Mouse (Mus musculus) heart, adult 2 months (tissue): ENCODE data around the gene Fam174b. TPM values are rescaled to one million over a fixed set of nuclear protein-coding genes. Genes with fewer than 3 reads are reported as not detected.

ENCODE experiments used
- DNase-seq, 2 experiments: peaks; one replicate each; pipeline ENCODE4 v3.0.0; 2021
- H3K27ac ChIP-seq: fragments of 200-600 bp; 2 replicates; pipeline ENCODE4 v1.8.1; 2022
- H3K27me3 ChIP-seq: fragments of 200-500 bp; 2 replicates; pipeline ENCODE4 v1.6.1; 2012; ENCODE audit warnings: mild to moderate bottlenecking, low read length, inconsistent platforms, mixed read lengths; ENCODE audit not compliant: control insufficient read depth, insufficient read depth
- H3K36me3 ChIP-seq: fragments of 200-500 bp; 2 replicates; pipeline ENCODE4 v1.6.1; 2012; ENCODE audit warnings: low read length, inconsistent platforms; ENCODE audit not compliant: control insufficient read depth, insufficient read depth
- H3K4me1 ChIP-seq: fragments of 200-500 bp; 2 replicates; pipeline ENCODE4 v1.6.1; 2011; ENCODE audit warnings: low read length; ENCODE audit not compliant: control insufficient read depth, insufficient read depth
- H3K4me3 ChIP-seq: fragments of 200-600 bp; 2 replicates; pipeline ENCODE4 v1.8.1; 2022
- H3K79me2 ChIP-seq: fragments of 200-500 bp; replicated peaks from 2 replicates; pipeline ENCODE4 v1.6.1; 2012; ENCODE audit warnings: mild to moderate bottlenecking, inconsistent platforms, low read length, moderate library complexity, mixed read lengths; ENCODE audit not compliant: control insufficient read depth, insufficient read depth
- H3K9ac ChIP-seq: fragments of 200-500 bp; 2 replicates; pipeline ENCODE4 v1.6.1; 2012; ENCODE audit warnings: low read depth, mild to moderate bottlenecking, control low read depth, inconsistent platforms, low read length, mixed read lengths
- CTCF ChIP-seq: fragments of 200-600 bp; IDR thresholded peaks from 2 replicates; pipeline ENCODE4 v1.8.1; 2022; ENCODE audit warnings: antibody characterized with exemption, mild to moderate bottlenecking, moderate library complexity
- EP300 ChIP-seq: fragments of 200-500 bp; IDR thresholded peaks from 2 replicates; pipeline ENCODE4 v1.6.1; 2011; ENCODE audit warnings: low read depth, low read length, control low read depth; ENCODE audit not compliant: insufficient read depth
- POLR2A ChIP-seq: fragments of 200-500 bp; IDR thresholded peaks from 2 replicates; pipeline ENCODE4 v1.6.1; 2011; ENCODE audit warnings: mild to moderate bottlenecking, low read depth, low read length, control low read depth; ENCODE audit not compliant: insufficient read depth
- WGBS: fragments of 180-500 bp; shearing (Covaris S2); methylation state at CpG from one replicate; pipeline ENCODE4 v1.1.7; 2018; 5-methylcytosine and 5-hydroxymethylcytosine counted together
- intact Hi-C: fragments of 180-260 bp; cut with DNase I; formaldehyde crosslinking; loops from one replicate; pipeline ENCODE4 v1.15.1; 2025
- polyA plus RNA-seq: library from polyadenylated mRNA; depleted of rRNA; stranded (reverse); fragments of >200 nt; gene quantifications from 2 replicates; pipeline ENCODE4 v1.2.3, GENCODE M21; 2012
- total RNA-seq, 2 experiments: library from RNA; stranded (reverse); gene quantifications; 2 replicates each; pipeline ENCODE4 v1.2.3; 2021

Gene Fam174b
- total and polyA plus RNA-seq, 3 experiments, result 149 to 193 (median 175) TPM

GRCm38 (mm10) chr7:73730430-73731022 lies 9.6 kb upstream of the Fam174b start:
- TF ChIP-seq EP300 (0 out of 2 replicates have a peak, but pooled peaks have one; percentile 44), POLR2A (no peak)
- no peaks in the 10 kb centered on the region for H3K36me3 ChIP-seq
- intact Hi-C loops, result no loop called here
- no peak for DNase-seq
- peak overlapping the region; percentile 28; the same call in 1 of the 2 replicates for H3K27ac ChIP-seq
- no peaks in the 10 kb centered on the region for H3K27me3 ChIP-seq
- no peak overlapping the region for H3K9ac ChIP-seq
- H3K4me1 ChIP-seq, result peaks cover 7% of the 10 kb centered on the region; the same call in 1 of the 2 replicates
- WGBS, result 42% methylated on average over 10 of the region's 10 CpGs
- no peak overlapping the region for H3K4me3 ChIP-seq
- H3K79me2 ChIP-seq, result no peaks in the 10 kb centered on the region

GRCm38 (mm10) chr7:73736046-73736445 lies 4.1 kb upstream of the Fam174b start:
- Histone ChIP-seq H3K27me3 (peaks cover 1% of the 10 kb centered on the region; the same call in 1 of the 2 replicates), H3K4me3 (no peak overlapping the region), H3K4me1 (0 out of 2 replicates have a peak, but pooled peaks cover 2% of the 10 kb centered on the region), H3K27ac (no peak overlapping the region), H3K79me2 (peaks cover 2% of the 10 kb centered on the region), H3K36me3 (no peaks in the 10 kb centered on the region), H3K9ac (no peak overlapping the region)
- no peak for DNase-seq
- no peak for TF ChIP-seq EP300
- no peak for TF ChIP-seq POLR2A
- TF ChIP-seq CTCF, result no peak
- intact Hi-C loops, result no loop called here
- 87% methylated on average over 2 of the region's 2 CpGs for WGBS

- peaks cover 1% of the 10 kb centered on the region; the same call in 1 of the 2 replicates for H3K27me3 ChIP-seq
- H3K36me3 ChIP-seq, result 0 out of 2 replicates have a peak, but pooled peaks cover 2% of the 10 kb centered on the region
- peak overlapping the region; percentile 79 for H3K4me3 ChIP-seq
- intact Hi-C loops, result loop anchor here (10.0 kb wide), 1 partner anchor 207 kb away; no protein-coding TSS in a partner anchor
- no peak for DNase-seq
- peak overlapping the region; percentile 97 for H3K9ac ChIP-seq
- 25% methylated on average over 5 of the region's 5 CpGs for WGBS
- peak overlapping the region; percentile 81 for H3K27ac ChIP-seq
- TF ChIP-seq EP300, result no peak
- TF ChIP-seq POLR2A, result no peak
- no peak for TF ChIP-seq CTCF
- peaks cover 2% of the 10 kb centered on the region; the same call in 1 of the 2 replicates for H3K4me1 ChIP-seq
- H3K79me2 ChIP-seq, result peaks cover 2% of the 10 kb centered on the region
Observed at GRCm38 (mm10) chr7:73741392-73741791, 1.3 kb downstream of the Fam174b start.

- Histone ChIP-seq H3K27me3 (peaks cover 1% of the 10 kb centered on the region; the same call in 1 of the 2 replicates), H3K4me1 (peaks cover 2% of the 10 kb centered on the region; the same call in 1 of the 2 replicates), H3K9ac (peak overlapping the region; percentile 97), H3K79me2 (peaks cover 2% of the 10 kb centered on the region), H3K4me3 (peak overlapping the region; percentile 79), H3K36me3 (peaks cover 2% of the 10 kb centered on the region; the same call in 1 of the 2 replicates), H3K27ac (peak overlapping the region; percentile 81)
- intact Hi-C loops, result loop anchor here (10.0 kb wide), 1 partner anchor 207 kb away; no protein-coding TSS in a partner anchor
- WGBS, result 54% methylated on average over 6 of the region's 6 CpGs
- no peak for DNase-seq
- TF ChIP-seq CTCF, result no peak
- TF ChIP-seq EP300, result no peak
- TF ChIP-seq POLR2A, result no peak
Observed at GRCm38 (mm10) chr7:73741841-73742240, 1.7 kb downstream of the Fam174b start.

GRCm38 (mm10) chr7:73743144-73743543 lies 3.0 kb downstream of the Fam174b start:
- Histone ChIP-seq H3K27ac (peak overlapping the region; percentile 81), H3K79me2 (peaks cover 2% of the 10 kb centered on the region), H3K9ac (peak overlapping the region; percentile 16; the same call in 1 of the 2 replicates), H3K27me3 (peaks cover 1% of the 10 kb centered on the region; the same call in 1 of the 2 replicates), H3K36me3 (peaks cover 2% of the 10 kb centered on the region; the same call in 1 of the 2 replicates), H3K4me1 (peaks cover 2% of the 10 kb centered on the region; the same call in 1 of the 2 replicates), H3K4me3 (no peak overlapping the region)
- intact Hi-C loops, result loop anchor here (1.0 to 10.0 kb wide), 2 partner anchors 26 to 208 kb away; no protein-coding TSS in a partner anchor
- no peak for TF ChIP-seq POLR2A
- TF ChIP-seq EP300, result 0 out of 2 replicates have a peak, but pooled peaks have one; percentile 9
- peak in 1 of 2 experiments; percentile 60 for DNase-seq
- WGBS, result 50% methylated on average over 8 of the region's 8 CpGs

- DNase-seq, result no peak
- intact Hi-C loops, result loop anchor here (1.0 to 10.0 kb wide), 2 partner anchors 25 to 209 kb away; no protein-coding TSS in a partner anchor
- Histone ChIP-seq H3K4me1 (peaks cover 4% of the 10 kb centered on the region; the same call in 1 of the 2 replicates), H3K27me3 (peaks cover 1% of the 10 kb centered on the region; the same call in 1 of the 2 replicates), H3K27ac (peak overlapping the region; percentile 81), H3K79me2 (peaks cover 2% of the 10 kb centered on the region), H3K36me3 (peaks cover 2% of the 10 kb centered on the region; the same call in 1 of the 2 replicates), H3K9ac (no peak overlapping the region), H3K4me3 (no peak overlapping the region)
- 50% methylated on average over 10 of the region's 10 CpGs for WGBS
- TF ChIP-seq EP300, result no peak
- no peak for TF ChIP-seq CTCF
- TF ChIP-seq POLR2A, result no peak
Observed at GRCm38 (mm10) chr7:73743831-73744370, 3.8 kb downstream of the Fam174b start.
